Mouse (Mus musculus): ENCODE measurements around the gene Ccser1.

- TF ChIP-seq POLR2A (IDR thresholded peaks at IDR 0.05; ENCODE audit: borderline replicate concordance, low read depth, low read length) (no peak), CTCF (IDR thresholded peaks at IDR 0.05; ENCODE audit: low read depth, low read length) (no peak)
Observed at GRCm38 (mm10) chr6:61703003-61703402, 522.9 kb downstream of the Ccser1 start.

All from bone marrow macrophage, adult 2 months (primary cell).